Mouse (Mus musculus): ENCODE measurements around the gene Psmd11.

Psmd11 gene

DNA sequence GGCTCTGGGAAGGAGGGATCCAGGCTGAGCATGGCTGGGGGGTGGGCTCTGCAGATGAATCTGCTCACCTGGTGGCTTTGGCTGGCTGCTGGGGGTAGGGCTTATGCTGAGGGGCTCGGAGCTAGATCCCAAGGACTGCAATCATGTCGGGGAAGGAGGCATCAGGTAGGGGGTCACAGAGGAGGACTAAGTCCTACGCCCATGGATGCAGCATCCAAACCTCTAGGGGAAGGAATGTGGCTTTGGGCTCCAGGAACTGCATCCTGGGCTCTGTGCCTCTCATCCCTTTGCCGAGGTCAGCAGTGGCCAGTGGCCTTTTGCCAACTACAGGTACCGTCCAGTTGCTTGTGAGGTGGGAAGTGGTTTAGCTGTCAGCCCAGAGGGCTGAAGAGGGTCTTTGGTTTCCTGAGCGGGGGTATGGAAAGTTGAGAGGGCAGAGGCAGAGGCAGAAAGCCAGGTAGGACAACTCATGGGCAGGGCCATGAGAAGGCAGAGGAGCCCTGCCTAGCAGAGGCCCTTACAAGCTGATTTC, 55.2 kb downstream of the Psmd11 start:
- no peak for DNase-seq

DNA sequence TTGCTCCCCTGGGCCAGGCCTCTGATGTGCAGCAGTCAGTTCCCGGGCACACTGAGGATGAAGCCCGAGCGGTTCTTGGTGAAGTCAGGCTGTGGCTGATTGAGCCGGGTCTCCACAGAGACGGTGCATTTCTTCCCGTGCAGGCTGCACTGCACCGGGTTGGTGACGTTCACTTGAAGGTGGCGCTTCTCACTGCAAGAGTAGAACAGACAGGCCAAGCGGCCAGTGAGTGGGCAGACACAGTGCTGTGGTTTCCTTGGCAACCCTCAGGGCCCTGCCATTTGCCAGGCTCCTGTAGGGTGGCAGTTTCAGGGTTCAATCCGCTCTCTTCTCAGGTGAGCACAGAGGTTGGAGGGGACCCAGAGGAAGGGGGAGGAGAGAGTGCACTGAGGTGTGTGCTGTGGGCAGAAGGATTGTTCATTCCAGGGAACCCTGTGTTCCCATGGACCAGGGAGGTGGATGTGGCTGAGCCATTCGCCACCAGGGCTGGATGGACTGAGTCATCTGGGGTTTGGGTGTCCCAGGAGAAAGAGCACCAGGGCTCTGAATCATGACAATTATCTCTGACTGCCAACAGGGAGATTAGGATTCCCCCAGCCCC, 55.9 kb downstream of the Psmd11 start:
- peak; percentile 50 for DNase-seq

DNA sequence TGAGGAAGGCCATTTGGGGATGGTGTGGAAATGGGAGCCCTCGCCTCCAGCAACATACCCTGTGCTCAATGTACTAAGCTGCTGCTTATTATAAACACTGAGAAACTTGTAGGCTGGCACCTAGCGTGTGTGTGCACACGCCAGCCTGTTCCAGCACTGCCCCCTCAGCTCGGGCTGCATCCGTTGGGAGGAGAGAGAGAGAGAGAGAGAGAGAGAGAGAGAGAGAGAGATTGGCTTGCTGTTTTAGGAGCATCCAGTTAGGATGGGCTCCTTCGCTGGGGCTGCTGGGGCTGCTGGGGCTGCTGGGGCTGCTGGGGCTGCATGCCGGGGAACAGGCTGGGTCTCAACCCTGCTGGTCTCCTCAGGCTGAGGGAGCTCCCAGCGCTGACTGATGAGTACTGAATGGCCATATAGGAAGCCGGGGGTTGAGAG, 56.7 kb downstream of the Psmd11 start:
- DNase-seq: no peak

DNA sequence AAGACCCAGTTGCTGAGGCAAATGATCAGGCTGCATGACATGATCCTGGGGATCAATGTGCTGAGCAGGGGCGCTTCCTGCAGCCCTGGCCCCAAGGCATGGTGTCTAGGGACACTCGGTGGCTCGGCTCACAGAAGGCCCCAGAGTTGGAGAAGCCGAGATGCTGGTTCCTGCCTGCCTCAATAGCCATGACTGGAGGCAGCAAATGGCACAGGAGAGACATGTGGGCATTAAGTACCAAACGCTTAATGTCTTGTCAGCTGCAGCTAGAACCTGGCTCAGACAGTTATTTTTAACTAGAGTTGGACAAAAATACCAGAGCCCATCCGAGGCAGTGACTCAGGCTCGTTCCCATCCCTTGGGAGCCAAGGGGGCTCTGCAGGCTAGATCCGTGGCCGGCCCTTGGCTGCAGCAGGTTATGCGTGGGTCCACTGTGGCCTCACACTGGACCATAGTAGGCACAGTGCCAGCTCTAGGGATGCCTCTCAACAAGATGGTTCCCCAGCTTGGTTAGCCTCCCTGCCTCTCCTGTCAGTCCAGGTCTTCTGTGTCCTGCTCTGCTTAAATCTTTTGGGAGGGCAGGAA, 57.3 kb downstream of the Psmd11 start:
- DNase-seq: no peak

DNA sequence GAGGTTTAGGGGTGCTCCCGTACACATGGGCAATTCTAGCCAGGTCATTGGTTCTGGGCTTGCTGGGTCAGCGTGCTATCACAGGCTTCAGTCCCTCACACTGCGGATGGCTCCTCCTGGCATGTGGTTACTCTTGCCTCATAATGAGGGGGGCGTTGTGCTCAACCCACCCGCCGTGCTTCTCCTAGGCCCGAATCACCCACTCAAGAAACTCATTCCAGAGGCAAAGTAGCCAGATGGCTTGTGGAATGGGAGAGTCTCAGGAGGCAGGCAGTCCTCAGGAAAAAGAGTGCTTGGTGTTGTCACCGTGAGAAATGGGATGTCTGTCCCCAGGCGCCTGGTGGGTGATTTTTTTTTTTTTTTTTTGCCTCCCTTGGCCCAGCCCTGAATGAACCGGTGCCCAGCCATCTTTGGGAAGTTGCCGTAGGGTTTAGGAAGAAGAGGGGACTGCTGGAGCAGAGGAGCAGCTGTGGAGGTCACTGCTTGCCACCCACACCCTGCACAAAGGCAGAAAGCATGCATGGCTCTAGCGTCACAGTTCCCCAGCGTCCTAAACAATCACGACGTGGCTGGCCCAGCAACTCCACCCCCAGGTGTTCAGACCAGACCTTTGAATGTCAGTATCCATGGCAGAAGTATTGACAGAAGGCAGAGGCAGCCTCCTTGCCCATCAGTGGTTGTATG, 59.6 kb downstream of the Psmd11 start:
- no peak for DNase-seq

DNA sequence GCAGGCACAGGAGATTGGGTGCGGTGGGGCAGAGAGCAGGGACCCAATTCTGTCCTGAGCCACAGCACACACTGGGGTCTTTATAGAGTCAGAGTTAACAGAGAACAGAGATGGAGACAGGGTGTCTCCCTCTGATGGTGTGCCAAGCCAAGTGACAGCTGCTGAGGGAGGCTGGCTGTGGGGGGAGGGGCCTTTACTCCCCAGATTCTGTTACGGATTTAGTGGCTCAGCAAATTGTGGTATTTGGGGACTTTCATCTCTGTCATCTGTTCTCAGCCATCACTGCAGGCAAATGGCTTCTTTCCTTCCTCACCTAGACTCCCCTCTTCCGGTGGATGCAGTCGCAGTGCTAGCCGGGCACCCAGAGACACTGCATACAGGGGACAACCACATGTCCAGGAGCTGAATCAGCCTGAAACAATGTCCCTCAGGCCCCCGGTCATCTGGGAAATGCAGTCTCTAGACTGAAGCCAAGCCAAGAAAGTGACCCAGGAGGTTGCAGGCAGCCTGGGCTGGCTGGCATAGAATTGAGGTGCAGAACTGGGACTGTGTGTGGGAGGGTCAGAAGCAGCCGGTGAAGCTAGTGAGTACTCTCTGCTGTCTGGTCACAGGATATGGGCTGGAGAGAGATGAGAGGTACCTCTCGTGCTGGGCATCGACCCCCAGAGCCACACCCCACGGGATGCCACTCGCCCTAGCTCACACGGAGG, 60.9 kb downstream of the Psmd11 start:
- DNase-seq: no peak

DNA sequence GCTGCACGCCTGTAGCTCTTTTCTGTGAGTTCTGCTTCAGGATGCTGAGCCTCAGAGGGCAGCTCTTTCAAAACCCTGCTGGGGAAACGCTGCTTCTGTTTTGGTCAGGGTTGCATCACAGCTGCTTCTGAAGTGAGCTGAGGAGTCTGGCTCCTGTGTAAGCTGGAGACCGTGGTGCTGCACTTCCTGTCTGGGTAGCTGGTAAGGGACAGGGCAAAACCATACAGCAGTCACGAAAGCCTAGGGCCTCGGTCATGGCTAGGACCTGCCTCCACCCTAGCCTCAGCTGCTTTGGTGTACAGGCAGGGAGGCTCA, 61.4 kb downstream of the Psmd11 start:
- no peak for DNase-seq

DNA sequence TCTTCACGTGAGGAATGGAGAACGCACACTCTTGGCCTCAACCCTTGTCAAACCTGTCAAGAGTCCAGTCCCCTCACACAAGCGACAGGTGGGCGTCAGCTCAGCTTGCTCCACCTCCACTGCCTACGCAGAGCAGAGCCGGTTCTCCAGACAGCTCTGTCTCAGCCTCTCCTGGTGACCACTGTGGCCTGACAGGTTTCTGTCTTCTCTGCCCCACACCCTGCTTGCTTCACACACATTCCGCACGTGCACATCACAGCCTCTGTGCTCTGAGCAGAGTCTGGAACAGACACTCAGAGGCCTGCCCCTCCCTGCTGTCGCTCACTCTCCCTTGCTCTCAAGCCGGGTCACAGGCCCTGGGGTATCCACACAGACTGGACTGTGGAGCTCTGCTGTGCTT, 62.4 kb downstream of the Psmd11 start:
- no peak for DNase-seq

DNA sequence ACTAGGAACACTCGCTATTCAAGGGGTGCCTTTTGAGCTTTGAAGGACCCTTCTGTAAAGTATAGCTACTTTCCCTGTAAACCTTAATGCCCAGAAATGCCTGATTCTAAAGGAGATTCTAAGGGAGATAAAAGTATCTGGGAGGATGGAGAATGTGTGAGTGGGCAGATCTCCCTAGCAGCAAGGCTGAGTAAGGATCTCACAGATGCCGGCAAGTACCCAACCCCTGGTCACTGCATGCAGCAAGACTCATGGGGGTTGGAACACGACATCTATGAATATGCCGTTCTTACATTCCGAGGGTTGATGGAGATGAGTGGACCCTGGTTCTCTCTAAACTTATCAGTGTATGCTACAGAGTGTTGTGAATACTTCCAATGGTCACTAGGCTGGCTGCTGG, 64.8 kb downstream of the Psmd11 start:
- no peak for DNase-seq

DNA sequence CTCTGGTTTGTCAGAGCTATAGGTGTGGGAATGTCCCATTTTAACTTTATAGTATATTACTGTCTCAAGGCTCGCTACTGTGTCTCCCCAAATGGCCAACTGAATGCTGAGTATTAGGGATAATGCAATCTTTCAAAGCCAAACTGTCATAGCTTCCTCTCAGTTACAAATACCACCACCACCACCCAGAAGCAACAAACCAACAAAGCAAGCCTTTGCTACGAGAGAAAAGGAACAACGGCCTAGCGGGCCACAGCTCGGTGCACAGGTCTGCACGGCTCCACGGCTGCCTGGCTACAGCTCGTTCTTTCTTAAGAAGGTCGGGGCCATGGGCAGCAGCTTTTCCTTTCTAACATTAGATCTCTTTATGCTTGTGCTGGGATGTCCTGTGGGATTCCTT, 66.4 kb downstream of the Psmd11 start:
- no peak for DNase-seq

DNA sequence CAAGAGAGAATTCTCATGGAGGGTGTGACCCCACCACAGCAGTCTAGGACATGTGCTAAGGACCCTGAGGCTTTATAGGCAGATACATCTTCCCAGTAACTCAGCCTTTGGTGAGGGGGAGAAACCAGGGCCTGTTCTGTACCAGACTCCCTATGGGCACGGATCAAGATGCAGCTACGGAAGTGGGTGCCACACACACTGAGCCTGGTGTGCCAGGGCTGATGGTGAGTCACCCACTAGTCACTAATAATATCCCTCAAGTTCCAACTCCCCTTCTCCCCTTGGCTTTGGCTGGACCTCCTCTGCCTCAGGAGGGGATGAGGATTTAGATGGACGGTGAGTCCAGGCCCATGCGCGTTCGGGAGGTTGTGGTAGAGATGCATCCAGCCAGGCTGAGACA, 67.6 kb downstream of the Psmd11 start:
- DNase-seq: no peak

DNA sequence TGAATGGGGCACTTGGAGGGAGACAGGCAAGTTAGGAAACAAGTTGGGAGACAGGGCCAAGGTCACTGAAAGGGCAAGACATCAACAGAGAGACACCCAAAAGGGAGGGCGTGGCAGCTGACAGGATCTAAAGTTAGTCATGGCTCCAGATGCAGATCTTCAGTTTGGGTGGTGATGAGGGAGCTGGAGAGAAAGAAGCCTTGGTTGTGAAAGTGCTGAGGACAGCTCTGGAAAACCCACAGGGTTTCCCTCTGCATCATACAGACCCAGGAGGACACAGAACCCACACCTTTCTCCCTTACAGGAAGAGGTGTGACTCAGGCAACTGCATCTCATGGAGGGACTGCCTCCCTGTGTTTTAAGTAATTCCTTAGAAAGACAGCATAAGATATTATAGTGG, 68.2 kb downstream of the Psmd11 start:
- no peak for DNase-seq

DNA sequence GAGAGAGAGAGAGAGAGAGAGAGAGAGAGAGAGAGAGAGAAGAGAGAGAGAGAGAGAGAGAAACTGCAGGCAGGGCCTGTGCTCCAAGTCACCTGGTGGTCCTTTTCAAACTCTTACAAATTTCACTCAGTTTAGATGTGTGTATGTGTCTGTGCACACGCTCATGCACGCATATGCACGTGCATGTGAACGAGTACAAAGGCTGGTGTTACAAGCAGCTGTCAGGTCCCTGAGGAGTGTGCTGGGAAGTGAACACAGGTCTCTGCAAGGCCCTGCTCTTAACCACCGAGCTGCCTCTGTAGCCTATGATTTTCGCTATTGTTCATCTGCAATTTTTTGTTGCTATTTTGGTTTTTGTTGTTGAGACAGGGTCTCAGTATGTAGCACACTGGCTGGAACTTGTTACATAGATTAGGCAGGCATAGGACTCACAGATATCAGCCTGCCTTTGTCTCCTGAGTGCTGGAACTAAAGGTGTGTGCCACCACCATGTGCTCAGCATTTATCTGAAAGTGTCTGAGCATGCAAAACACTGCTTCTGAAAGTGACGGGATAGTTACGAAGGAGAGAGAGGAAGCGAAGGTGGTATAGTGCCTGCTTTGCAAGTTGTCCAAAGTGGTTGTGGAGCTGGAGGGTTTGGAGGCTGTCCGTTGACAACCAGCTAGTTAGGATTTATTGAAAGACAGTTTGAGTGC, 69.0 kb downstream of the Psmd11 start:
- DNase-seq: no peak

DNA sequence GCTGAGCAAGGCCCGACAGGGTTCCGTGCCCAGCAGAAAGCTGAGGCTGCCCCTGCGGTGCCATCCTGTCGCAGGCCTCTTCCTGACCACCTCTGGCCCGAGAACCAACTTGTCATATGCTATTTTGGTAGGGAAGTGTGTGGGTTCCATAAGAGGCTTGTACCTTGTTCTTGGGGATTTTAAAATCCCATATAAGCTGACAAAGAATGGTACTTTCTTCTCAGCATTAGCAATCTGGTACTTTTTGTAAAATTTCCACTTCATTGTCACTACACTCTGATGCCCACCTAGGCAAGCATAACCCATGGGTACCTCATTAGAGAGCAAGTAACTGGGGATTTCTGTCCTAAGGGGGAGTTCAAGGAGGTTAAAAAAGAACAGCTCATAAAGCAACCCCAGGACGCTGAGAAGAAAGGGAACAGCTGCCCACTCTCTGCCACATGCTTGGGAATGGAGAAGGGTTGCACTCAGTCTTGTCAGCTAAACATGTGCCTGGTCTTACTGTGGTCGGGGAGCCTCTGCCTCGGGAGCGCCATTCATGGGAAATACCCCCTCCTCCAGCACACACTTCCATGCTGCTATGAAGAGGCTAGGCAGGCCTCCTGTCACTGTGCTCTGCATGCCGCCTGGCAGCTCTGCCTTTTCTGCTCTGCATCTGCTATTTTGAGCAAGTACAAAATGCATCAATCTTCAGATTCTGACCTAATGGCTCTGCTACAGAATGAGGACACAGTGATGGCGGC, 70.1 kb downstream of the Psmd11 start:
- DNase-seq: no peak

DNA sequence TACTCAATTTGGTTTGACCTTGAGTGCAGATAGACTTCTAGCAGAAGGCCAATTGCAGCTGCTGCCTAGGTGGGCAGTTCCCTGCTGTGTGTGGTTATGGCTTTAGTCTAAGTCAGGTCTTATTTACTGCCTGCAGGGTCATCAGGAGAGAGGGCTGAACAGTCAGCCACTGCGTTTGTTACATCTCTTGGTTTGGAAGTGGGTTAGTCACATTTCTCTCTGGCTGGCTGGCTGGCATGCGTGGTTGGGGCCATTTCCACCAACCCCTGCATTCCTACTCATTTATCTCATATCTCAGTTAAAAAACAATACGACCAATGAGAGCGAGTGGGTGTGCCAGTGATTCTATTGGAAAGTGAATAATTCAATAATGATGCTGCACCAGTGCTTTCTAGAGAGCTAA, 71.1 kb downstream of the Psmd11 start:
- DNase-seq: no peak

DNA sequence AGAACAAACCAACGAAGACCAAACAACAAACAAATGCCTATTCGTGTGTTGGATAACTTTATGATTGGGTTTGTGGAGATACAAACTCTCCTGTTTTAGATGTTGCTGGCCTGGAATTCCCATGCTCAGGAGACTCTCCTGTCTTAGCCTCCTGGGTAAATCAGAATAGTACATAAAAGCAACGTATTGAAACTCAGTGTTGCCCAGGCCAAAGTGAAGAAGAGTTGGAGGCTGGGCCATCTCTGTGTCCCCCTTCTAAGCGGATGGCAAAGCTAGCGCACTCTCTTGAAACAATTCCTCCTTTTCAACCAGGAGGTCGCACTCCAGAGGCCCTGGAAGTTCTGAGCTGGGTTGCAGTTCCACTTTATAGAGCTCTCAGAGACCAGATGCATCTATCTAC, 74.9 kb downstream of the Psmd11 start:
- DNase-seq: no peak

DNA sequence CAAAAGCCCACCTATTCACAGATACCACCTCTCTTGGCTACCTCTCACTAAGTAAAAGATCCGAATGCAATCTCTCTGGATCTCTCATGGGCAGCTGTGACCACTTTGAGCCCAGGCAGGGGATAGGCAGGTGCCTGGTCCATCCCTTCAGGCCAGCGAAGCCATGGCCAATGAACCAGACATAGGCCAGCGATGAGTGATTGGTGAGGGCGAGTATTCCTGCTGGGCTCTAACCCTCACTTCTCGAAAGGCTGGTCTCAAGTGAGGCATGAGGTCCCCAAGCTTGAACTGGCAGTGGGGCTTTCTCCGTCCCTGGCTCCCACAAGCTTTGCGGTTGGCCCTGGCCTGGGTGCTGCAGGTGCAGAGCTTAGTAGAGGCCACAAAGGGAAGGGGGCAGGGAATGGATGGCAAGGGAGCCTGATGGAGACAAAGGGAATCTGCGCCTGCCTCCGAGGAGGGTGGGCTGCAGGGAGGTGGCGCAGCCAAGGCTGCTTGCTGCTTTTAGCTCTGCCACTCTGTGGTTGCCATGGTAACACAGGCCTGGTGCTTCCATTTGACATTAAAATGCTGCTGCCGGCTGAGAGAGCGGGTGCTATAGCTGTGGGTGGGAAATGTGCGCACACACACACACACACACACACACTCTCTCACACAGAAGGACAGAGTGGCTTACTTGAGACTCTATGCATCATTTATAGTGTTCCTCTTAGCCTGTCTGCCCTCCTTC, 75.5 kb downstream of the Psmd11 start:
- DNase-seq: peak; percentile 92

DNA sequence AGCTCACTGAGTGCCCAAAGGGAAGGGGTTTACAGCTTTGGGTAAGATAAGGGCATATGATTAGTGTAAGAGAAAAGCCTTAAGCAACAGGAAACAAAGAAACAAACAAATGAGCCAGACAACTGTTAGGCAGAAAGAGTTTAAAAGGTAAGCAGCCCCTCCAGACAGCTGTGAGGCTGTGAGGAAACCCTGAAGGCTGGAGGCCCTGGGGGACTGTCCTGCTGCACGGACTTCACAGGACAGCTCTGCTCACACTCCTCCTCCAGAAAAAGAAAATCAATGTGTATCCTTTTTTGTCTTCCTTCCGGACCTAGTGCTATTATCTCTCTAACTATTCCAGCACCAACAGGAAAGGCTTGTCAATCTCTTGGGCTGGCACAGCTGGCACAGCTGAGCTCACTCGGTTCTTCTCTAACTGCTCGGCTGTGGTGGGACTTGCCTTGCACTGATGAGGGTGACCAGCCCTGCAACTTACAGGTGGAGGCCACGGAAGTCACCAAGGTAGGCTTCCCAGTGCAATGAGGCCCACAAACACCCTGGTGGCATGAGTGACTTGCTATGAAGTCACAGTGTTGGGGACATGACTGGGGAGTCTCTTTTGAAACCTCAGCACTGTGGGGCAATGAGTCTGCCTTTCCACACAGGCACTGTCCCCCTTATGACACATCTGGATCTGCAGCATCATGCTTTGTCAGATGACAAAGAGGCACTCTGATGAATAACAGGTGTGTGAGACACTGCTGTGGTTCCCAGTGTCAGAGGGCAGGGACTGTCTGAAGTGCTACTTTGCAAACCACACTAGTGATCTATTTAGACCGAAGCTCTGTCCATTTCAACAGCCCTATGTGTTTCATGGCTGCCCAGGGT, 76.3 kb downstream of the Psmd11 start:
- DNase-seq: no peak

DNA sequence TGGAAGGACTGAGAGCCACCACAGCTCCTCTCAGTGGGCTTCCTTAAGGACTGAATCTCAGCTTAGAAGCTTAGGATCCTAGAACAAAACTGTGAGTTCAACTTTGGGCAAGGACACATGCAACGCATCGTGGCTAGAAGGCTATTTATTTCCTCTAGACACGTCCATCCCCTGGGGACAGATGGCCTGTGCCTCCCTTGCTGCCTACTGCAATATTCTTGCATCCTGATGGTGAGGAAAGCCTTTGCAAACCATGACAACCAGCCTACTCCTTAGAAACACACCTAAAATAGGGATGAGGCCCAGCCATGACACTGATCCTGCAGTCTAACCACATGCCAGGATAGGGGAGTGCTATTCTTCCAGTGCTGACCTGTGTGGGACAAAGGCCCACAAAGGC, 77.2 kb downstream of the Psmd11 start:
- no peak for DNase-seq

DNA sequence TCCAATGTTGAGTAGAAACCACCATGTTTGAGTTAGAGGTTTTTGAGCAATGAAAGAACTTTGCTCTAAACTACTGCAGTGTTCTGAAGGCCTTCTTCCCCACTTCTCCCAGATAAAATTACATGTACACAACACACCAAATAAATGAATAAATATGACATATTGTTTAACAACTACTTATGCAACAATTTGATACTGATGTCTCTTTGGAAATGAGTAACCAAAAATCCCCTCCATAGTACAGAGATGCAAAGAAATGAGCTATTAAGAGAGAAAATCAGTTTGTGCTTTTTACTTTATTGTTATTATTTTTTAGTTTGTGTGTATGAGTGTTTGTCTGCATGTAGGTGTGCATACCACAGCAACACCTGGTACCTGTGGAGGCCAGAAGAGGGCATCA, 78.1 kb downstream of the Psmd11 start:
- no peak for DNase-seq

DNA sequence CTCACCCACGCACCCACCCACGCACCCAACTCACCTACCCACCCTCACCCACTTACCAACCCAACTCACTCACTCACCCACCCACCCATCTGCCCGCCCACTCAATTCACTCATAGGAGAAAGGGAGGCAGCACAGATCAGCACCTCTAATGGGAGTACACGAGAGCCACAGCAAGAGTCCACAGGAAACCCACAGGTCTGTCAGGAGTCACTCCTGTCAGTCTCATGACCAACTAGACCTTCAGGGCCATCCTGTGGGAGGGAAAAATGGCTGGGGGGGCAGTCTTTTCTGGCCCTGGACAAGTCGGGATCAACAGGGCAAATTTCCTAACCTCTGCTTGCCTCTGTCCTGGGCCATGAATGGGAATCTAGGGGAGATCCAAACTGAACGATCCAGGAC, 79.4 kb downstream of the Psmd11 start:
- no peak for DNase-seq
